Mouse (Mus musculus) cerebellum, adult 2 months (tissue): ENCODE results near the gene Terb1. TPM values are rescaled to one million over a fixed set of nuclear protein-coding genes. Genes with fewer than 3 reads are reported as not detected.

ENCODE experiments used
- DNase-seq, 2 experiments: peaks; one replicate each; pipeline ENCODE4 v3.0.0; 2021
- H3K27ac ChIP-seq: fragments of 200-500 bp; 2 replicates; pipeline ENCODE4 v1.5.1; 2012; ENCODE audit warnings: low read length, control low read depth, inconsistent platforms; ENCODE audit not compliant: insufficient read depth
- H3K27me3 ChIP-seq: fragments of 200-500 bp; 2 replicates; pipeline ENCODE4 v1.6.1; 2012; ENCODE audit warnings: inconsistent platforms, mild to moderate bottlenecking, low read length, moderate library complexity; ENCODE audit not compliant: control insufficient read depth, insufficient read depth
- H3K4me1 ChIP-seq: fragments of 200-500 bp; 2 replicates; pipeline ENCODE4 v1.6.1; 2011; ENCODE audit warnings: low read length; ENCODE audit not compliant: control insufficient read depth, insufficient read depth
- H3K4me3 ChIP-seq: fragments of 200-500 bp; replicated peaks from 2 replicates; pipeline ENCODE3; 2011; ENCODE audit warnings: mild to moderate bottlenecking, low read depth, low read length, control low read depth; ENCODE audit not compliant: insufficient read depth
- CTCF ChIP-seq: fragments of 200-500 bp; IDR thresholded peaks from 2 replicates; pipeline ENCODE4 v1.5.1; 2011; ENCODE audit warnings: low read depth, mild to moderate bottlenecking, control low read depth, low read length, moderate library complexity, borderline replicate concordance; ENCODE audit not compliant: insufficient read depth
- POLR2A ChIP-seq: fragments of 200-500 bp; IDR thresholded peaks from 2 replicates; pipeline ENCODE4 v1.6.1; 2011; ENCODE audit warnings: low read length, control low read depth, borderline replicate concordance; ENCODE audit not compliant: insufficient read depth
- WGBS: fragments of 180-500 bp; shearing (Covaris S2); methylation state at CpG from one replicate; pipeline ENCODE4 v1.1.7; 2018; 5-methylcytosine and 5-hydroxymethylcytosine counted together
- polyA plus RNA-seq: library from polyadenylated mRNA; depleted of rRNA; stranded (reverse); fragments of >200 nt; gene quantifications from 2 replicates; pipeline ENCODE4 v1.2.3, GENCODE M21; 2012

The Terb1 gene
- polyA plus RNA-seq, 1 experiment, result 0.23 TPM

GRCm38 (mm10) chr8:104436038-104436437, 73.7 kb downstream of the Terb1 start:
- no peaks in the 10 kb centered on the region for H3K27me3 ChIP-seq
- peak; percentile 99 to 100 for DNase-seq
- H3K4me1 ChIP-seq, result peaks cover 25% of the 10 kb centered on the region
- WGBS, result under 1% methylated on average over 12 of the region's 12 CpGs
- peak overlapping the region; percentile 21 for H3K4me3 ChIP-seq
- H3K27ac ChIP-seq, result peak overlapping the region; percentile 19
- TF ChIP-seq CTCF (no peak), POLR2A (peak; percentile 35; the same call in 1 of the 2 replicates)

- H3K27ac ChIP-seq, result peak overlapping the region; percentile 42; the same call in 1 of the 2 replicates
- peaks cover 21% of the 10 kb centered on the region for H3K4me1 ChIP-seq
- H3K4me3 ChIP-seq, result no peak overlapping the region
- DNase-seq, result peak; percentile 52 to 56
- TF ChIP-seq CTCF (peak; percentile 58; the same call in 1 of the 2 replicates), POLR2A (no peak)
- no peaks in the 10 kb centered on the region for H3K27me3 ChIP-seq
- 52% methylated on average over 18 of the region's 18 CpGs for WGBS
Measured at GRCm38 (mm10) chr8:104434826-104435354, 74.8 kb downstream of the Terb1 start.

- Histone ChIP-seq H3K4me1 (peaks cover 21% of the 10 kb centered on the region), H3K27me3 (no peaks in the 10 kb centered on the region), H3K4me3 (no peak overlapping the region), H3K27ac (peak overlapping the region; percentile 42; the same call in 1 of the 2 replicates)
- WGBS, result 47% methylated on average over 4 of the region's 4 CpGs
- peak; percentile 60 to 65 for DNase-seq
- TF ChIP-seq POLR2A, result no peak
- TF ChIP-seq CTCF, result peak; percentile 40; the same call in 1 of the 2 replicates
Measured at GRCm38 (mm10) chr8:104434275-104434674, 75.4 kb downstream of the Terb1 start.

GRCm38 (mm10) chr8:104433191-104433842, 76.4 kb downstream of the Terb1 start:
- Histone ChIP-seq H3K27me3 (no peaks in the 10 kb centered on the region), H3K4me3 (no peak overlapping the region), H3K27ac (no peak overlapping the region), H3K4me1 (peaks cover 21% of the 10 kb centered on the region)
- no peak for DNase-seq
- TF ChIP-seq POLR2A (no peak), CTCF (no peak)
- WGBS, result 77% methylated on average over 5 of the region's 5 CpGs

- Histone ChIP-seq H3K27me3 (no peaks in the 10 kb centered on the region), H3K4me3 (no peak overlapping the region), H3K27ac (no peak overlapping the region), H3K4me1 (peaks cover 21% of the 10 kb centered on the region)
- TF ChIP-seq POLR2A (no peak), CTCF (no peak)
- 95% methylated on average over 6 of the region's 6 CpGs for WGBS
- DNase-seq, result no peak
Measured at GRCm38 (mm10) chr8:104432656-104433055, 77.1 kb downstream of the Terb1 start.

- WGBS, result 52% methylated on average over 7 of the region's 7 CpGs
- no peak overlapping the region for H3K4me3 ChIP-seq
- TF ChIP-seq POLR2A, result no peak
- TF ChIP-seq CTCF, result no peak
- H3K27ac ChIP-seq, result no peak overlapping the region
- no peaks in the 10 kb centered on the region for H3K27me3 ChIP-seq
- DNase-seq, result peak in 1 of 2 experiments; percentile 4
- peaks cover 9% of the 10 kb centered on the region for H3K4me1 ChIP-seq
Measured at GRCm38 (mm10) chr8:104430230-104430629, 79.5 kb downstream of the Terb1 start.

- no peak for TF ChIP-seq POLR2A
- no peak for TF ChIP-seq CTCF
- 90% methylated on average over 13 of the region's 13 CpGs for whole genome bisulfite sequencing
- Histone ChIP-seq H3K4me3 (no peak overlapping the region), H3K27ac (no peak overlapping the region), H3K4me1 (no peaks in the 10 kb centered on the region; the same call in 1 of the 2 replicates), H3K27me3 (no peaks in the 10 kb centered on the region)
- DNase-seq, result no peak
Measured at GRCm38 (mm10) chr8:104427703-104428102, 82.0 kb downstream of the Terb1 start.

DNA sequence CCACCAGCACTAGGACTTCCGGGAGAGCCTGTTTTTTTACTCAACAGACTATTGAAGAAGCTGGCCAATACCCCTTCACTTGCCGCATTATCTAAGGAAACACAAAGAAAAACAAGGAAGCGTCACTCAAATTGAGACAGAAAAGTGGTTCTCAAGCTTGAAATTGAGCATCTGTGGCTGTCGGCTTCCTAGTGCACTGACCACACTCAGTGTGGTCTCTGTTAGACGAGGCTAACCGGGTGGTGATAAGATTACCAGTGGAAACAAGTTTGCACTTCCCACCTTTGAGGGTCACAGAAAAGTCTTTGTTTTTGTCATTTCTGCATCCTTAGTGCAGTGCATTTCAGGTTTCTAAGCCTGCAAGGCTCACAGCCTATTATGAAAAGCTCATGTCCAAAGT, 87.4 kb downstream of the Terb1 start:
- H3K27me3 ChIP-seq, result no peaks in the 10 kb centered on the region
- DNase-seq, result no peak
- TF ChIP-seq POLR2A, result no peak
- no peak for TF ChIP-seq CTCF
- no peaks in the 10 kb centered on the region for H3K4me1 ChIP-seq
- WGBS, result 82% methylated on average over 6 of the region's 6 CpGs
- no peak overlapping the region for H3K27ac ChIP-seq
- no peak overlapping the region for H3K4me3 ChIP-seq
